Mouse (Mus musculus) forebrain, embryonic 14.5 days (tissue): Measurements from ENCODE around the gene 1700010I14Rik. TPM values are rescaled to one million over a fixed set of nuclear protein-coding genes. Genes with fewer than 3 reads are reported as not detected.

Source experiments
- ATAC-seq: fragments of 200-750 bp; cut with Nextera tagmentation; 2 replicates; pipeline ENCODE4 v1.8.0; 2017; ENCODE audit warnings: mild to moderate bottlenecking, moderate library complexity
- DNase-seq: peaks from one replicate; pipeline ENCODE4 v3.0.0-alpha.2; 2015; ENCODE audit warnings: low spot score
- H3K27ac ChIP-seq: fragments of 300-500 bp; sonication (generic); 2 replicates; pipeline ENCODE4 v1.5.1; 2014; ENCODE audit warnings: low read depth, mild to moderate bottlenecking, control low read depth, low read length, moderate library complexity
- H3K27me3 ChIP-seq: fragments of 300-500 bp; sonication (generic); replicated peaks from 2 replicates; pipeline ENCODE4 v1.6.1; 2014; ENCODE audit warnings: low read length, control low read depth, mixed read lengths; ENCODE audit not compliant: control insufficient read depth, insufficient read depth
- H3K36me3 ChIP-seq: fragments of 300-500 bp; sonication (generic); 2 replicates; pipeline ENCODE4 v1.6.1; 2014; ENCODE audit warnings: low read length, control low read depth; ENCODE audit not compliant: control insufficient read depth, insufficient read depth
- H3K4me1 ChIP-seq: fragments of 300-500 bp; sonication (generic); 2 replicates; pipeline ENCODE4 v1.6.1; 2014; ENCODE audit warnings: antibody characterized with exemption, low read length, control low read depth; ENCODE audit not compliant: control insufficient read depth, insufficient read depth
- H3K4me2 ChIP-seq: fragments of 300-500 bp; sonication (generic); 2 replicates; pipeline ENCODE4 v1.6.1; 2014; ENCODE audit warnings: mild to moderate bottlenecking, control low read depth, low read length
- H3K4me3 ChIP-seq: fragments of 300-500 bp; sonication (generic); 2 replicates; pipeline ENCODE4 v1.5.1; 2014; ENCODE audit warnings: low read depth, low read length, control low read depth
- H3K9ac ChIP-seq: fragments of 300-500 bp; sonication (generic); 2 replicates; pipeline ENCODE4 v1.6.1; 2014; ENCODE audit warnings: mild to moderate bottlenecking, low read length, control low read depth, moderate library complexity
- H3K9me3 ChIP-seq: fragments of 300-500 bp; sonication (generic); replicated peaks from 2 replicates; pipeline ENCODE4 v1.6.1; 2016; ENCODE audit warnings: low read length, control low read depth, mixed read lengths; ENCODE audit not compliant: control insufficient read depth
- WGBS: fragments of 180-500 bp; shearing (Covaris S2); extraction: QIAGEN DNeasy Blood & Tissue Kit; methylation state at CpG from one replicate; pipeline ENCODE4 v1.1.7; 2014; 5-methylcytosine and 5-hydroxymethylcytosine counted together
- polyA plus RNA-seq: library from polyadenylated mRNA; unstranded; fragments of >200 nt; fragmentation: Nextera tagmentation; extraction: Ambion mirVana; gene quantifications from 2 replicates; pipeline ENCODE4 v1.2.1, GENCODE M21; 2014

The 1700010I14Rik gene
- polyA plus RNA-seq, 1 experiment from 2014 or later, result 1.4 TPM

GRCm38 (mm10) chr17:8972152-8972854 is 15.8 kb upstream of the 1700010I14Rik start:
- peaks cover 7% of the 10 kb centered on the region; the same call in 1 of the 2 replicates for H3K4me1 ChIP-seq
- H3K9ac ChIP-seq, result no peak overlapping the region
- H3K27ac ChIP-seq, result no peak overlapping the region
- DNase-seq (no peak), ATAC-seq (no peak)
- H3K27me3 ChIP-seq, result no peaks in the 10 kb centered on the region
- H3K36me3 ChIP-seq, result peaks cover 49% of the 10 kb centered on the region
- H3K9me3 ChIP-seq, result no peaks in the 10 kb centered on the region
- H3K4me2 ChIP-seq, result no peak overlapping the region
- H3K4me3 ChIP-seq, result no peak overlapping the region
- 16% methylated on average over 12 of the region's 12 CpGs for WGBS

- ATAC-seq (no peak), DNase-seq (no peak)
- Histone ChIP-seq H3K9ac (no peak overlapping the region), H3K4me3 (no peak overlapping the region), H3K27ac (no peak overlapping the region), H3K4me1 (peaks cover 7% of the 10 kb centered on the region; the same call in 1 of the 2 replicates), H3K27me3 (no peaks in the 10 kb centered on the region), H3K9me3 (no peaks in the 10 kb centered on the region), H3K4me2 (no peak overlapping the region), H3K36me3 (peaks cover 40% of the 10 kb centered on the region)
- 91% methylated on average over 5 of the region's 5 CpGs for WGBS
Measured at GRCm38 (mm10) chr17:8973331-8973730, 14.8 kb upstream of the 1700010I14Rik start.

GRCm38 (mm10) chr17:8974423-8974822 is 13.7 kb upstream of the 1700010I14Rik start:
- no peak overlapping the region for H3K9ac ChIP-seq
- H3K4me3 ChIP-seq, result no peak overlapping the region
- DNase-seq, result no peak
- no peak overlapping the region for H3K4me2 ChIP-seq
- 47% methylated on average over 7 of the region's 7 CpGs for WGBS
- no peaks in the 10 kb centered on the region for H3K27me3 ChIP-seq
- H3K36me3 ChIP-seq, result peaks cover 37% of the 10 kb centered on the region
- H3K27ac ChIP-seq, result no peak overlapping the region
- H3K4me1 ChIP-seq, result peaks cover 7% of the 10 kb centered on the region; the same call in 1 of the 2 replicates
- ATAC-seq, result no peak; the same call in 1 of the 2 replicates
- no peaks in the 10 kb centered on the region for H3K9me3 ChIP-seq

GRCm38 (mm10) chr17:8974823-8975397 is 13.2 kb upstream of the 1700010I14Rik start:
- H3K36me3 ChIP-seq, result peaks cover 37% of the 10 kb centered on the region
- H3K4me3 ChIP-seq, result no peak overlapping the region
- H3K27ac ChIP-seq, result no peak overlapping the region
- H3K27me3 ChIP-seq, result no peaks in the 10 kb centered on the region
- ATAC-seq (no peak), DNase-seq (no peak)
- no peak overlapping the region for H3K4me2 ChIP-seq
- no peaks in the 10 kb centered on the region for H3K9me3 ChIP-seq
- H3K9ac ChIP-seq, result no peak overlapping the region
- 80% methylated on average over 6 of the region's 6 CpGs for WGBS
- peaks cover 7% of the 10 kb centered on the region; the same call in 1 of the 2 replicates for H3K4me1 ChIP-seq

- ATAC-seq (no peak), DNase-seq (no peak)
- Histone ChIP-seq H3K9ac (no peak overlapping the region), H3K9me3 (no peaks in the 10 kb centered on the region), H3K27ac (no peak overlapping the region), H3K4me3 (no peak overlapping the region), H3K27me3 (no peaks in the 10 kb centered on the region), H3K4me2 (no peak overlapping the region), H3K36me3 (peaks cover 40% of the 10 kb centered on the region), H3K4me1 (peaks cover 7% of the 10 kb centered on the region; the same call in 1 of the 2 replicates)
- 85% methylated on average over 6 of the region's 6 CpGs for WGBS
Measured at GRCm38 (mm10) chr17:8976745-8977144, 11.4 kb upstream of the 1700010I14Rik start.

GRCm38 (mm10) chr17:8977271-8977670 is 10.9 kb upstream of the 1700010I14Rik start:
- ATAC-seq, result no peak
- Histone ChIP-seq H3K4me2 (no peak overlapping the region), H3K9me3 (no peaks in the 10 kb centered on the region), H3K4me3 (no peak overlapping the region), H3K27ac (no peak overlapping the region), H3K27me3 (no peaks in the 10 kb centered on the region), H3K36me3 (peaks cover 44% of the 10 kb centered on the region), H3K9ac (no peak overlapping the region), H3K4me1 (peaks cover 4% of the 10 kb centered on the region; the same call in 1 of the 2 replicates)
- 83% methylated on average over 2 of the region's 2 CpGs for WGBS
- no peak for DNase-seq

GRCm38 (mm10) chr17:8983576-8983975 is 4.6 kb upstream of the 1700010I14Rik start:
- no peak overlapping the region for H3K4me3 ChIP-seq
- WGBS, result 83% methylated on average over 2 of the region's 2 CpGs
- peak; percentile 37 for DNase-seq

GRCm38 (mm10) chr17:8985714-8986113 is 2.4 kb upstream of the 1700010I14Rik start:
- no peak overlapping the region for H3K9ac ChIP-seq
- no peak overlapping the region for H3K4me3 ChIP-seq
- H3K4me1 ChIP-seq, result peaks cover 22% of the 10 kb centered on the region
- H3K27ac ChIP-seq, result peak overlapping the region; percentile 82; the same call in 1 of the 2 replicates
- H3K9me3 ChIP-seq, result no peaks in the 10 kb centered on the region
- no peaks in the 10 kb centered on the region for H3K27me3 ChIP-seq
- DNase-seq, result peak; percentile 87
- peaks cover 28% of the 10 kb centered on the region for H3K36me3 ChIP-seq
- no peak overlapping the region for H3K4me2 ChIP-seq
- WGBS, result 28% methylated on average over 5 of the region's 5 CpGs
- peak; percentile 59 for ATAC-seq

More at GRCm38 (mm10) chr17:8983576-8983975, 4.6 kb upstream of the 1700010I14Rik start:
- Histone ChIP-seq H3K4me2 (no peak overlapping the region), H3K4me1 (peaks cover 17% of the 10 kb centered on the region), H3K27me3 (no peaks in the 10 kb centered on the region), H3K27ac (0 out of 2 replicates have a peak overlapping the region, but pooled peaks have one; percentile 36), H3K36me3 (peaks cover 42% of the 10 kb centered on the region), H3K9me3 (no peaks in the 10 kb centered on the region), H3K9ac (no peak overlapping the region)
- no peak for ATAC-seq

- Histone ChIP-seq H3K27ac (peak overlapping the region; percentile 59; the same call in 1 of the 2 replicates), H3K9me3 (no peaks in the 10 kb centered on the region)
- peak; percentile 15; the same call in 1 of the 2 replicates for ATAC-seq
Measured at GRCm38 (mm10) chr17:8986551-8986950, 1.6 kb upstream of the 1700010I14Rik start.

More at GRCm38 (mm10) chr17:8986551-8986950, 1.6 kb upstream of the 1700010I14Rik start:
- WGBS, result 48% methylated on average over 2 of the region's 2 CpGs
- DNase-seq, result peak; percentile 85
- H3K36me3 ChIP-seq, result peaks cover 20% of the 10 kb centered on the region
- no peak overlapping the region for H3K4me2 ChIP-seq
- no peak overlapping the region for H3K4me3 ChIP-seq
- no peaks in the 10 kb centered on the region for H3K27me3 ChIP-seq
- H3K9ac ChIP-seq, result no peak overlapping the region
- H3K4me1 ChIP-seq, result peaks cover 22% of the 10 kb centered on the region
